Mouse (Mus musculus) cerebral cortex, adult 2 months (tissue): Measurements from ENCODE around the gene Eva1a.

Source experiments
- WGBS: fragments of 180-500 bp; shearing (Covaris S2); methylation state at CpG from one replicate; pipeline ENCODE4 v1.1.7; 2018; 5-methylcytosine and 5-hydroxymethylcytosine counted together

Gene Eva1a

GRCm38 (mm10) chr6:82066515-82067081, 25.8 kb downstream of the Eva1a start:
- WGBS: 79% methylated on average over 8 of the region's 8 CpGs

GRCm38 (mm10) chr6:82070459-82070858, 29.6 kb downstream of the Eva1a start:
- WGBS: 86% methylated on average over 6 of the region's 6 CpGs

GRCm38 (mm10) chr6:82073011-82073410, 32.2 kb downstream of the Eva1a start:
- 78% methylated on average over 2 of the region's 2 CpGs for WGBS

GRCm38 (mm10) chr6:82073567-82073966, 32.7 kb downstream of the Eva1a start:
- WGBS: 86% methylated on average over 3 of the region's 3 CpGs

GRCm38 (mm10) chr6:82076364-82076763, 35.5 kb downstream of the Eva1a start:
- WGBS: 67% methylated on average over 4 of the region's 4 CpGs

- WGBS: 87% methylated on average over 4 of the region's 4 CpGs
Measured at GRCm38 (mm10) chr6:82078875-82079274, 38.0 kb downstream of the Eva1a start.

GRCm38 (mm10) chr6:82083655-82084054, 42.8 kb downstream of the Eva1a start:
- 79% methylated on average over 6 of the region's 6 CpGs for WGBS

GRCm38 (mm10) chr6:82084235-82084634, 43.4 kb downstream of the Eva1a start:
- WGBS: 65% methylated on average over 3 of the region's 3 CpGs

- 92% methylated on average over 8 of the region's 8 CpGs for WGBS
Measured at GRCm38 (mm10) chr6:82085313-82085908, 44.6 kb downstream of the Eva1a start.

GRCm38 (mm10) chr6:82088133-82088532, 47.3 kb downstream of the Eva1a start:
- WGBS: 66% methylated on average over 4 of the region's 4 CpGs

GRCm38 (mm10) chr6:82091773-82092172, 50.9 kb downstream of the Eva1a start:
- WGBS: 21% methylated on average over 28 of the region's 28 CpGs

GRCm38 (mm10) chr6:82097705-82098104, 56.9 kb downstream of the Eva1a start:
- WGBS: 88% methylated on average over 1 of the region's 1 CpGs

- 95% methylated on average over 1 of the region's 1 CpGs for WGBS
Measured at GRCm38 (mm10) chr6:82098456-82098855, 57.6 kb downstream of the Eva1a start.

GRCm38 (mm10) chr6:82110473-82110872, 69.6 kb downstream of the Eva1a start:
- WGBS: 73% methylated on average over 7 of the region's 7 CpGs

- WGBS: 96% methylated on average over 1 of the region's 1 CpGs
Measured at GRCm38 (mm10) chr6:82111111-82111510, 70.3 kb downstream of the Eva1a start.

GRCm38 (mm10) chr6:82111540-82111939, 70.7 kb downstream of the Eva1a start:
- 84% methylated on average over 3 of the region's 3 CpGs for WGBS

GRCm38 (mm10) chr6:82112127-82113090, 71.6 kb downstream of the Eva1a start:
- WGBS: 48% methylated on average over 14 of the region's 14 CpGs

- WGBS: 72% methylated on average over 3 of the region's 3 CpGs
Measured at GRCm38 (mm10) chr6:82115335-82115965, 74.6 kb downstream of the Eva1a start.

- WGBS: 79% methylated on average over 3 of the region's 3 CpGs
Measured at GRCm38 (mm10) chr6:82116176-82116575, 75.3 kb downstream of the Eva1a start.

- WGBS: 92% methylated on average over 5 of the region's 5 CpGs
Measured at GRCm38 (mm10) chr6:82117871-82118270, 77.0 kb downstream of the Eva1a start.

- 18% methylated on average over 16 of the region's 16 CpGs for WGBS
Measured at GRCm38 (mm10) chr6:82119322-82120162, 78.7 kb downstream of the Eva1a start.
